ENCODE assay signal across 9 mouse cellular contexts in genomic region chr5:122726068-122726467, GRCm38 (mm10). TPM values are rescaled to one million over a fixed set of nuclear protein-coding genes. Genes with fewer than 3 reads are reported as not detected.
A peak's percentile ranks its signal among the peaks of the same experiment; 100 is the strongest.
DNase-seq lines count a peak whose midpoint lies in the region; TF ChIP-seq lines count a peak whose summit lies in the region.
"Had no signal": no experiment of that assay in that cellular context is flagged by ENCODE, and none has a peak within 500 bp of the region (broad histone marks: within the 10 kb centered on the region; RNA-seq: fewer than 3 reads in every experiment).

No protein-coding gene starts in this region.

- H3K36me3 ChIP-seq in E14TG2a.4 (ENCODE audit: insufficient read depth, low read length): no peaks in the 10 kb centered on the region
- H3K36me3 ChIP-seq: limb, embryonic 15.5 days had no signal

- TF ChIP-seq CTCF in E14TG2a.4 (conservative IDR thresholded peaks at IDR 0.05; ENCODE audit: low read length): peak; percentile 94
- peak; percentile 88 for TF ChIP-seq CTCF in layer of hippocampus, adult 2 months (conservative IDR thresholded peaks at IDR 0.05)
- TF ChIP-seq CTCF in lung, adult 2 months (IDR thresholded peaks at IDR 0.05; ENCODE audit: insufficient read depth, low read length): peak; percentile 17; the same call in 1 of the 2 replicates

- H3K4me3 ChIP-seq in E14TG2a.4 (replicated peaks; ENCODE audit: low read length): no peak overlapping the region
- no peak overlapping the region for H3K4me3 ChIP-seq in layer of hippocampus, adult 2 months
- H3K4me3 ChIP-seq in lung, adult 2 months (replicated peaks; ENCODE audit: extremely low read depth, low read depth, low read length): no peak overlapping the region
- H3K4me3 ChIP-seq: limb, embryonic 15.5 days had no signal

- H3K27me3 ChIP-seq in E14TG2a.4 (ENCODE audit: insufficient read depth, low read length): no peaks in the 10 kb centered on the region; the same call in 1 of the 2 replicates
- H3K27me3 ChIP-seq: limb, embryonic 15.5 days had no signal

- H3K9me3 ChIP-seq in E14TG2a.4 (ENCODE audit: low read length): no peaks in the 10 kb centered on the region
- H3K9me3 ChIP-seq: limb, embryonic 15.5 days had no signal

- H3K27ac ChIP-seq in layer of hippocampus, adult 2 months: no peak overlapping the region
- H3K27ac ChIP-seq: limb, embryonic 15.5 days had no signal

- H3K4me1 ChIP-seq in E14TG2a.4 (replicated peaks; ENCODE audit: low read depth, low read length): peaks cover 28% of the 10 kb centered on the region
- no peaks in the 10 kb centered on the region; the same call in 1 of the 2 replicates for H3K4me1 ChIP-seq in lung, adult 2 months (ENCODE audit: control insufficient read depth, insufficient read depth, low read length)
- H3K4me1 ChIP-seq: limb, embryonic 15.5 days had no signal

- TF ChIP-seq POLR2A in lung, adult 2 months (IDR thresholded peaks at IDR 0.05; ENCODE audit: borderline replicate concordance, extremely low read depth, low read depth, low read length): no peak

- peak; percentile 62 for DNase-seq in adrenal gland, adult 2 months
- peak; percentile 81 for DNase-seq in embryo, embryonic 11 days
- DNase-seq in heart, postnatal 4 days: peak; percentile 82
- peak; percentile 71 to 83 for DNase-seq in layer of hippocampus, adult 2 months (ENCODE audit: low spot score in 2 of 2)
- DNase-seq in lung, adult 2 months: peak; percentile 44
- DNase-seq in retina, postnatal 1 day: peak; percentile 90
- DNase-seq in urinary bladder, postnatal 25 days (ENCODE audit: low spot score): peak; percentile 39

- 19% methylated on average over 7 of the region's 7 CpGs for WGBS in lung, adult 2 months

RNA-seq across cellular contexts. Expression of gene P2rx4, which starts 18.7 kb away (rescaled TPM):
- 10 to 100 TPM; 35.2 to 46.2 TPM for total RNA-seq in adrenal gland, adult 2 months (2021)
- 30.3 and 42.5 TPM in 2 replicates for polyA plus RNA-seq in adrenal gland, adult 2 months (2012; rRNA removed)
- total RNA-seq in heart, postnatal 4 days (2021): 10 to 100 TPM; 17.9 to 19.0 TPM
- 10 to 100 TPM; 11.4 to 15.0 TPM for total RNA-seq in layer of hippocampus, adult 2 months (2021)
- 87.8 and 112 TPM in 2 replicates for polyA plus RNA-seq in lung, adult 2 months (2012; rRNA removed)

RNA-seq across cellular contexts. Expression of gene Camkk2, which starts 53.1 kb away (rescaled TPM):
- 10 to 100 TPM; 34.2 to 42.3 TPM for total RNA-seq in adrenal gland, adult 2 months (2021)
- polyA plus RNA-seq in adrenal gland, adult 2 months (2012; rRNA removed): 53.4 and 55.5 TPM in 2 replicates
- 10 to 100 TPM; 17.7 to 19.2 TPM for total RNA-seq in heart, postnatal 4 days (2021)
- total RNA-seq in layer of hippocampus, adult 2 months (2021): 100 to 1,000 TPM; 104 to 109 TPM
- 33.3 and 35.6 TPM in 2 replicates for polyA plus RNA-seq in lung, adult 2 months (2012; rRNA removed)

Comparison
In these comparisons a context has a peak if more than half of its experiments do, and no peak if none do; other contexts are left out.
1. CTCF ChIP-seq: peak in every context shown above with its lines; median percentile 94 in E14TG2a.4; 88 in layer of hippocampus, adult 2 months; 17 in lung, adult 2 months.
2. DNase-seq: peak in every context shown above with its lines; median percentile 90 in retina, postnatal 1 day; 82 in heart, postnatal 4 days; 81 in embryo, embryonic 11 days; 77 in layer of hippocampus, adult 2 months; 62 in adrenal gland, adult 2 months; 44 in lung, adult 2 months; 39 in urinary bladder, postnatal 25 days.